Mouse (Mus musculus): ENCODE data around the gene Amz1.

The Amz1 gene

DNA sequence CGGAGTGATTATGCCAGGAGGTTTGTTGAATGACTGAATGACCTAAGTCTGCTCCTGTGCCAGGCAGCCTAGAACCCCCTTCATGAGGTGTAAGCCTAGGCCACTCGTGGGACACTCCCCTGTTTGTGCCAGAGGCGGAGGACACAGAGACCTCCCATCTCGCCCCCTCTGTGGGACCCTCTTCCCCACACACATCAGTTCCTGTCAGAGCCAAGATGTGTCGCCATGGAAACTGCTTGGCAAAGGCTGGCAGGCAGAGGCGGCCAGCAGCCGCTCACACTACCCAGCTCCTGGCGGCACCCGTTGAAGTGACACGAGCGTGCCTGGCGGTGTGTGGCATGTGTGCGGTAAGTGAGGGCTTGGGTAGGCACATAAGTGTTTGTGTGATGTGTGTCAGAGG, at the start of gene Amz1:
Amz1 (plus strand) TSS at position 306 of the 400 bp plus-strand sequence.
- DNase-seq, result no peak

DNA sequence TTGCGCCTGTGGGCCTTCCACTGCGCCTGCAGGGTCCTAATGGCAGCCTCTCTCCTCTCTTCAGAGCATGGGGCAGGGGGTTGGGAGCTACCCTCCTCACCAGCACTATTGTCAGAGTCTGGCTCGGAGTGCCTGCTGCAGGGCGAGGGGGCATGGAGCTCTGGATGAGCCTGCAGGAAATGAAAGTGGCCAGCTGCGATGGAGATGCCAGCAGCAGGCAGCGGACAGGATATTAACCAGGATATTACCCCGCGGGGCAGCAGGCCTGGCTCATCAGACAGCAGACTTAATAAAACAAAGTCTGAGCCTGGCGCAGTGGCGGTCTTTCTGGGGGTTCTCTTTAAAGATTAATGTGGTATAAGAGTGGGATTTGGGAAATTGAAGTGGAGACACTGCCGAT, 48.8 kb upstream of the Amz1 start:
- no peak for DNase-seq

DNA sequence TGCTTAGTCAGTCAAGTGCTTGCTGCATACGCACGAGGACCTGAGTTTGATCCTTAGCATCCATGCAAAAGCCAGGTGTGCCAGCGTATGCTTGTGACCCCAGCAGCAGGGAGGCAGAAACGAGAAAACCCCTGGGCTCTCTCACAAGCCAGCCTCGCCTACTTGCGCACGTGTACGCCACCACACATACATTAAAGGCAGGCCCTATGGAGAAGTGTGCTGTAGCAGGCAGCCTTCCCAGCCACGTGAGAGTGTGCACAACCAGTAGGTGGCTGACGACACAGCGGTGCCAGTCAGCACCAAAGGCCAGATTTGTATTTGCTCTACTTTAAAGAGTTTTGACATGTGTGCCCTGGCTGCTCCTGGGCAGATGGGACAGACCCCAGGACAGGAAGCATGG, 48.3 kb upstream of the Amz1 start:
- no peak for DNase-seq

DNA sequence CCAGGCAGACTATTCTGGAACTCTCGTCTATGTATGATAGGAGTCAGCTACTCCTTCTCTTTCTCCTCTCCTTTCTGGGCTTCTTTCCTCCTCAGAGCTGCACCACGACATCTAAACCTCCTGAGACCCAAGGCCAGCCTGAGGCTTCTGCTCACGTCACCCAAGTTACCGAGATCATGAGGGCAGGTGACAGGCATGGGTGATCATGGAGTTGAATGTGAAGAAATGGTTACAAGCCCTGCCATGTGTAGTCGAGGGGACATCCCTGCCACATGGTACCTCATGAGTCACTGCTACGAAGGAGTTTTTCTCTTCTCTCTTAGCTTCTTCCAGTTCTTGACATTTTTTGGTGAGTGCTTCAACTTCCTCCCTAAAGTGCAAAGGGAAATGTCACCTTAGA, 46.8 kb upstream of the Amz1 start:
- no peak for DNase-seq

DNA sequence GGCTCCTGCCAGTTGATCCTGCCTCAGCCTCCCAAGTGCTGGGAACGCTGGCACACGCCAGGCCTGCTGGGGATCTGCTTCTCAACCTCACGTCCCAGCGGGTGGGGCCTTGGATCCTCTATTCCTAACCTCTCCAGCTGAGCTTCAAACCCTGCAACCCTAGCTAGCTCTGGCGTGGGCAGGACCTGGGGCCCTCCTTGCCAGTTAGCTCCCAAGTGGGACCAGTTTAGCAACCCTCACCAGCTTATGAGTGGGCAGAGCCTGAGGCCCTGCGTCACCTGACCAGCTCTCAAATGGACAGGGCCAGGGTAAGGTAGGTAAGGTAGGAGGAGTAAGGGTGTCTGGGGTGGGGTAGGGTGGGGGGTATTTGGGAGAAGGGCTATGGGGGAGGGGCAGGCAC, 43.9 kb upstream of the Amz1 start:
- no peak for DNase-seq

DNA sequence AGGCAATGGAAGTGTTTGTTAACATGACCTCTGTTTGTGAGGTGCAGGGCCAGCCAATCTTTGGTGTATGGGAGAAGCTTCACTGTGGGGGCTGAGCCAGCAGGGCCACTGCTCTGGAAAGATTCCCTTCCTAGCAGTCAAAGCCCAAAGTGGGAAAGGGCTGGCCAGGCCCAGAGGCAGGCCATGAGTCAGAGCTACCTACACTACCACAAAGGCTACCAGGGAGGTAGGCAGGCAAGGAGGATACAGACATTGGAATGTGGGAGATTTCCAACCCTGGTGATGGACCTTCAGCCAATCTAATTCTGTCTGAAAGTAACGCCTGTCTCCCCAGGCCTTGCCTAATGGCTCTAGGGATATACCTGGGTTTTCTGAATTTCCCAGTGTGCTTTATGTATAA, 43.0 kb upstream of the Amz1 start:
- DNase-seq, result no peak

DNA sequence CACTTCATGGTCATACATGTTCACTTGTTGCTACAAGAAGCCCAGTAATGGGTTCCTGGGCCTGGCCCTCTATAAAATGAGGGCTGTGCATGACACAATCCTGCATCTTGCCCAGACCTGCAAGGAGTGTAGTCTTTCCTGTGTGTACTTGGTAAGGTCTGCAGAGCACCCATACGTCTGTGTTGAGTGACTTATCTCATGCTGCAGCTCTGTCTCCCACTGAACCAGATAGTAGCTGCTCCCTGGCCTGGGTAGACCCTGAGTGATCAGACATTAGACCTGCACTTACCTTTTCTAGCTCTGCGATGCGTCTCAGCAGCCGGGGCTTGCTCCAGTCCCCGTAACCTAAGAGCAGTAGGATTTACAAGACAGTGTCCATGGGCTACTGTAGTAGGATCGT, 41.8 kb upstream of the Amz1 start:
- no peak for DNase-seq

DNA sequence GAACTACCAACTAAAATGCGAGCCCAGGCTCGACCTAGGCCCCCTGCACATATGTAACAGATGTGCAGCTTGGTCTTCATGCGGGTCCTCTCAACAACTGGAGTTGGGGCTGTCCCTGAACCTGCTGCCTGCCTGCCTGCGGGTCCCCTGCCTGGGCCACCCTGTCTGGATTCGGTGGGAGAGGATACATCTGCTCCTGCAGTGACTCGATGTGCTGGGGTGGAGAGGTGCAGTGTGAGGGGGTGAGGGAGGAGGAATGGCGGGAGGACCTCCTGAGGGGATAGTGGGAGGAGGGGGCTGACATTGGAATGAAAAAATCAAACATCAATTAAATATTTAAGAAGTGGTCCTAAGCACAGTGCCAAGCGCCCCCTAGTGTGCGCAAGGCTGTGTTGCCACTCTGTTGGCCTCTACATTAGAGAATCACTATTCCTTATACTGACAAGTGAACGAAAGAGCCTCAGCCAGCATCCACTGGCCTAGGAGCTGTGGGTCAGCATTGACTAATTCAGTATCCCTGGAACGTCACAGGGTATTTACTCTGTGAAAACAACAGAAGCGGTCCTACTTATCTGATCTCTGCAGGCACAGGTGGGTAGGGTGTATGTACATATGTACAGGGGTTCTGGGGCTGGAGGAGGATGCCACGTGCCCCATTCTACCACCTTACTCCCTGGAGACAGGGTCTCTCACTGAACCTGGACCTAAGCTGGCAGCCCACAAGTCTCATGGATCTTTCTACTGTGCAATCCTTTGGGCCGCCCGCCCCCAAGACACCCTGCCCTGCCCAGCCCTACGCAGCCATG, 39.4 kb upstream of the Amz1 start:
- peak in 1 of 2 experiments; percentile 59 for DNase-seq

DNA sequence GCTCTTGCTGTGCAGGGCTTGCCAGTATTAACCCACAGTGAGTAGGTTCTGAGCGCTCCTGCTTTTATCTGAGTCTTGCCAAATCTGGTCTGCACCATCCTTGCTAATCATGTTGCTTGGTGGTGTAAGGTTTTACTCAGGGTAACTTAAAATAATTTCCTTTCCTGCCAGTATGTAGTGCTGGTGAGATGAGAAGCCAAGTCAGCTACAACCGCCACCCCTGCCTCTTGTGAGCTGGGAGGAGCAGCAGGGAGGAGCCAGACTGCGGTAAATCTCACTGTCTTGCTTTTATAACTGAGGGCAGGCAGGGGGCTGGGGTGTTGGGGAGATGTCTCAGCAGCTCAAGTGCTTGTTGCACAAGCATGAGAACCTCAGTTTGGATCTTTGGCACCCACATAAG, 35.5 kb upstream of the Amz1 start:
- no peak for DNase-seq

DNA sequence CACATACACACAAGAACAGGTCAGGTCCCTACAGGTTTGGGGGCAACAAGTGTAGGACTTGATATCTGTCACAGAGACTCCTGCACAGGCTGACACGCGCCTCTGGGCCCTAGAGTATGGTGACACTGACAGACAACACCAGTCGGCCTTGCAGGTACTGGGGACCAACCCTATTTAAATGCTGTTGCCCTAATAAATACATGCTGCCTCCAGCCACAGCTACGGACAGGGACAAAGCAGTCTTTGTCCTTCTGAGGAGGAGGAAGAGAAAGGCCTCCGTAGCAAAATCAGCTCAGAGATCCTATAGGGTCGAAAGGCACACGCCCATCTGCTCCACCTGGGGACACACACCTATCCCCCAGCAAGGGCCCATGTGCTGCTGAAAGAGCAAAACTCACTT, 27.9 kb upstream of the Amz1 start:
- no peak for DNase-seq

DNA sequence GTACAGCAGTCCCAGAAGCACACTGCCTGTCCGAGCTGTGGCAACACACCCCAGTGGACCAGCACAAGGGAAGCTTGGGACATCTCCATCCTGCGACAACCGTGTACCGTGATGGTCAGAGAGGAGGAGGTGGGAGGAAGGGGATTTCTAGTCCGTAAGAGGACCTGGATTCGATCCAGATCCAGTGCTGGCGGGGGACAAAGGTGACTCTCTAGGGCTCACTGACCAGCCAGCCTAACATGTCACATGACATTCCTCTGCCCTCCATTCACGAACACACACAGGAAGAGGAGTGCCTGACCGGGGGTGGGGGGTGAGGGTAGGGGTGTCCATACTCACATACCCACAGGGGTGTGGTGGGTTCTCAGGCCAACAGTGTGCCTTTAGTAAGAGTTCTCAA, 24.2 kb upstream of the Amz1 start:
- DNase-seq, result no peak

DNA sequence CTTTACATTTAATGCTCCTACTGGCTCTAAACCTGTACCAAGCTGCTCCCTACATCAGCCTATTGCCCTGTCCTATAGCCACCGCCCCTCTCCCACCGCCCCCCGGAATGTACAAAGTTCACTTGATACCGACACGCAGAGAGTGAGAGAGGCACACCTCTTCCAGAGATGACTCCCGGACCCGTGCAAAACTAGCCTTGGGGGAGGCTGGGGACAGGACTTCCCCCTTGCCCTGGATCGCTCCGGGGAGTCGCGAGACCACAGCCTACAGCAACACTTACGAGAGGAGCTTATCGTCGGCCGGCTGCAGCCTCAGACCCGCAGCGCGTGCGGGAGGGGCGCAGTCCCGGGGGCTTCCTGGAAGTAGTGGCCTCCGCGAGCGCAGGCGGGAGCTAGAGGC, 22.3 kb upstream of the Amz1 start:
- no peak for DNase-seq

DNA sequence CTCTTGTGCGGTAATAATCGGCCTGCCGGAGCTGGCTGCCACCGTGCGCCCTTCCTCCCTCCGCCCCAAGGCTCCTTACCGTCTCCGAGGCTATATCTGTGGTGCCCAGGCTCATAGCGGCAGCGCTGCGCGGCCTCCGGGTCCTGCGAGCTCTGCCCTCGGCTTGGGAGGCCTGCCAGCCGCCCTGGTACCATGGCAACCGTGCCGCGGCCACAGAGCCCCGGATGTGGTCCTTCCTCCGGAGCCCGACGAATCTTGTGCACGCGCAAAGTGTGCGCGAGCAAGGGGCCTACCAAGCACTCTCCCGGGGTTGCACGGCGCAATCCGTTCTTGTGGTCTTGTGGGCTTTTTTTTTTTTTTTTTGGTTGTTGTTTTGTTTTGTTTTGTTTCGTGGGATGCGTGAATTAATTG, 21.8 kb upstream of the Amz1 start, which contains the start of gene Iqce:
Iqce (minus strand) TSS at position 276 of the 411 bp plus-strand sequence.
- peak; percentile 91 to 93 for DNase-seq

DNA sequence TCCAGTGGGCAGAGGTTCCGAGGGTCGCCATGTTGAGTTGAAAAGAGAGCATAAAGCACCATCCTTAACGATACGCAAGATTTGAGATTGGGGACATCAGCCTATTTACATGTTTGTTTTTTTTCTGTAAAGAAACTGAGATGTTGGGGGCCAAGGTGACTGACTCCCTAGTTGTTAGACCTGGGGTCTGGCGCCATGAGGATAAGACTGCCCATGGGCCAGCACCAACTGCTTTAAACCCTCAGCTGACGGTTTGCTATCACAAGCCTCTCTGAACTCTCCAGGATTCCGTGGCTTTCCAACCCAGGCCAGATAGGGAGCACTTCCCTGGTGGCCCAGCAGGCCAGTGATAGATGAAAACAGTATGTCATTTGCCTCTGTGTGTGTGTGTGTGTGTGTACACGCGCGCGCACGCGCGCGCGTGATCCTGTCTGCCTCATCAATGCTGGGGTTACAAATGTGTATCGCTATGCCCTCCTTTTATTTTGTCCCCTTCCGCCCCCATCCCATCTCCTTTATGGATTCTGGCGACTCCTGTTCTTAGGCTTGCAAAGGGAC, 21.2 kb upstream of the Amz1 start:
- DNase-seq, result no peak

DNA sequence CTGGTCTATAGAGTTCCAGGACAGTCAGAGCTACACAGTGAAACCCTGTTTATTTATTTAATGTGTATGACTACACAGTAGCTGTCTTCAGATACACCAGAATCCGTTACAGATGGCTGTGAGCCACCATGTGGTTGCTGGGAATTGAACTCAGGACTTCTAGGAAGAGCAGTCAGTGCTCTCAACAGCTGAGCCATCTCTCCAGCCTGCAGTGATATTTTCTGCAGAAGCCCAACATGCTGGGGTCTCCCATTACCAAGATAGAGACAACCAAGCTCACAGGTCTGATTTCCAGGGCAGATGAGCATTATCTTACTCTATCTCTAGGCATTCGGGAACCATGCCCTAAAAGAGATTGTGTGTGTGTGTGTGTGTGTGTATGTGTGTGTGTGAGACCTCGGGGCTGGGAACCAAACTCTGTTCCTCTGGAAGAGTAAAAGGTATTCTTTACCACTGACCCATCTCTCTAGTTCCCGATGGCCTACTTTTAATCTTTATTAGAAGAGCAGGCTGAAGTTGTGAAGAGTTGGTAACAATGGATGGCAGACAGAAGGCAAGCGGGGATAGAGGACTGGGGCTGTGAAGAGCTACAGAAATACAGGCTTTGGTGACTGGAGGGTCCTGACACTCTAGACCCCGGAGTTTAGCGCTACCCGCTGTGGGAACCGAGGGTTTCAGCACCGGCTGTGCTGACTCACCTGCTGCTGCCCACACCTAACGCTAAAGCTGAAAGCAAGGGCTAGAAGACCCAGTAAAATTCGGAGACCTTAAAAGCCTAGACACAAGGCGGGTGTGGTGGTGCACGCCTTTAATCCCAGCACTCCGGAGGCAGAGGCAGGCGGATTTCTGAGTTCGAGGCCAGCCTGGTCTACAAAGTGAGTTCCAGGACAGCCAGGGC, 20.2 kb upstream of the Amz1 start:
- DNase-seq, result no peak

DNA sequence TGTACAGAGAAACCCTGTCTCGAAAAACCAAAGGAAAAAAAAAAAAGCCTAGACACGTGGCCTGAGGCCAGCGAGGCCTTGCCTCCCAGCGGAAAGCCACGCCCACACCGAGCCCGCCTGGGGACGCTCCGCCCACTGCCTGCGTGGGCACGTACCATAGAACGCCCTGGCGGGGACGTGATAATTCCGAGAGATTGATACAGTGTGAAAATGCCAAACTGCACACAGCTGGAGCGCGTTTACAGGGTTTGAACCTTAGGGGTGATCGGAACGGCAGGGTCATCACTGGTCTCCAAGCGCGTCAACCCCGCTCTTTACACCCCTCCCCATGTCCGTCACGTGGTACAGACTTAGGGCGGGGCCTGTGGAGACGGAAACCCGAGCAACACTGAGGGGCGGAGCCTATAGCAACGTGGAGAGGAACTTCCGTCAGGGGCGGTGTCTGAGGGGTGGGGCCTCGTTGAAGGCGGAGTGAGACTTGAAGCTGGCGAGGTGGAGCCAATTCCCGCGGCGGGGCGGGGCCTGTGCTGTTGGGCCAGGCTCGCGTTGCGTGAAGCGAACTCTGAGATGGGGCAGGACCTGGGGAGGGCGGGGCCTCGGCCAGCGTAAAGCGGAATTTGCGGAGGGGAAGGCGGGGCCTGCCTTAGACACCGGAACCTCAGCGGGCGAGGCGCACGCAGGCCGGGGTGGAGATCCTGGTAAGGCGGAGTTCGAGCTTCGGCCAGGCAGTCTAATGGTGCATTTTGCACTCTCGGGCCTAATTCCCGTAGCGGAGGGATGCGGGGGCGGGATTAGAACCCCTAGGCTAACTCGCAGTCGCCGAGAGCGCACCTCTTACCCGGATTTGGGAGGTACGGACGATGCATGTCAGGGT, 19.3 kb upstream of the Amz1 start, which contains the start of gene Brat1:
Brat1 (plus strand) TSS at position 634 of the 874 bp plus-strand sequence.
- peak; percentile 100 for DNase-seq

DNA sequence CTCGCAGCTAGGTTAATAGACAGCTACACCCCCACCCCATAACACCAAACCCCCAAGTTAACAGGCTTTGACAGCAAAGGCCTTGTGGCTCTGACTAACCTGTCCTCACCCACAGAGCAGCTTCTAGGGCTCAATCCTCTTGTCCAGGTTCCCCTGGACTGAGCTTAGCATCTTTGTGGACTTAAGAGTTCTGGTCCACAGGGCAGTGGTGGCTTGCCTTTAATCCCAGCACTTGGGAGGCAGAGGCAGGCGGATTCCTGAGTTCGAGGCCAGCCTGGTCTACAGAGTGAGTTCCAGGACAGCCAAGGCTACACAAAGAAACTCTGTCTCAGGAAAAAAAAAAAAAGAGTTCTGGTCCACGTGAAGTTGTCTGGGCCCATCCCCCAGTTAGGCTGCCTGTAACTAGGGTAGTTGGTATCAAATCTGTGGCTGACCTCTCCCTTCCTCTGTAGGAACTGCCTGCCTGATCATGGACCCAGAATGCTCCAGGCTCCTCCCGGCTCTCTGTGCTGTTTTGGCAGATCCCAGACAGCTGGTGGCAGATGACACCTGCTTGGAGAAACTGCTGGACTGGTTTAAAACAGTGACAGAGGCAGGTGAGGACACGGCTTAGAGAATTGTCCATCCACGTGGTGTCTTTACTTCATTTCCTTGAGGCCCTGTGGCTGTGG, 18.3 kb upstream of the Amz1 start:
- peak in 1 of 2 experiments; percentile 12 for DNase-seq

DNA sequence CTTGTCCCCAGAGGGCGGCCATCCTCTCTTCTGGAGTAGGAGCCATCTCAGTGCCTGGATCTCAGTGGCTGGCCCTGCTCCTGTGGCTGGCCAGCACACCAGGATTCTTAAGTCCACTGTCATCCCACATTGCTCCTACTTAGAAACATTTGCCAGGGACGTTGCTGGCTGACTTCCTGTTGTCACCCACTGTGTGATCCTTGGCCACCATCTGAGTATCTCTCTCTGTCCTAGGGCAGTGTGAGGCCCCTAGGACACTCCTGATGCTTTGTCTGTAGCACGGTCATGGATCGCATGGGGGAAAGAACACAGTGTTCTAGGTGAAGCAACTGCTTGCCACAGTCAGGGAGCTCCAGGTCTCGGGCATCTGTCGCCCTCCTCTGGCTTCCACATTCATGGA, 13.6 kb upstream of the Amz1 start:
- DNase-seq, result no peak

DNA sequence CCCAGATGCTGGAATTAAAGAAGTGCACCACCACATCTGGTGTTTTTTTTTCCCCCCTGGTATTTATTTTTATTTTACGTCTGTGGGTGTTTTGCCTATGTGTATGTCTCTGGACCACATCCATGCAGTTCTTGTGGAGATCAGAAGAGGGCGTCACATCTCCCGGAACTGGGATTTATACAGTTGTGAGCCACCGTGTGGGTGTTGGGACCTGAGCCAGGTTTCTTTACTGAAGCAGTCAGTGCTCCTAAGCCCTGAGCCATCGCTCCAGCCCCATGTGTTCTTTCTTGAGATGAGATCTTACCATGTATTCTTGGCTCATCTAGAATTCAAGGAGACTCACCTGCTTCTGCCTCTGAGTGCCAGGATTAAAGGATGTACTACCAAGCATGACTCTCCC, 12.9 kb upstream of the Amz1 start:
- no peak for DNase-seq

DNA sequence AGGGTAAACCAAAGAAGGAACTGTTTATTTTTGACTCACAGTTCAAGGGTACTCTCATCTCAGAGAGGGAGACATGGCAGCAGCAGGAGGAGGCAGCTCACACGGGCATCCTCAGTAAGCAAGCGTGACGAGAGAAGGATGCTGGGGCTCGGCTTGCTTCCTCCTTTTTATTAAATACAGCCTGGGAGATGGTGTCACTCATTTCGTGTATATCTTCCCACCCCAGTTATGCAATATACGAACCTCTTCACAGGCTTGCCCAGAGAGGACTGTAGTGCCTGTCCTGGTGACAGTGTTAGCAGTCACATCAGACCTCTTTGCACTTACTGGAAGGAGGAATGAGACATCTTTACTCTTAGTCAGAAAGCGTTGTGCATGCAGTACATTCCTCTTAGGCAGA, 3.2 kb upstream of the Amz1 start:
- no peak for DNase-seq

DNA sequence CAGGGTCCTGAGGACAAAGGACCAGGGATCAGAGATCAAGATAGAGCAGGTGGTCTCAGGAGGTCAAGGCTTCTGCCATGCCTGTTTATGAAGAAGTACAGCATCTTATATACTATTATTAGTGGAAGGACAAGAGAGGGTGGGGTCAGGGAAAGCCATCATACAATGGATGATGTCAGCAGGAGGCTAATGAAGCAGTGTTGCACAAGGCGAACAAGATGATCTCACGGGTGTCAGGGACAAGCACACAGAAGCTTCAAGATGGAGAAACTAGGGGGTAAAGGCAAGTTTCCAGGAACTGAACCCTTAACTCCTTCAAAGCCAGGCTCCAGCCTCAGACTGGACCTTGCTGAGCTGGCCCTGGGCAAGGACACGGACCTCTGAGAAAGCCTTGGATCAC, 1.8 kb upstream of the Amz1 start:
- DNase-seq, result no peak

Data from spleen, adult 18-20 months (tissue).